Mouse (Mus musculus): ENCODE measurements around the gene Trim43a.
"Not testable (repeated sequence)": the region's sequence is repeated elsewhere in the genome, so short reads cannot be mapped to it uniquely, and the experiment has no call there.

Gene Trim43a

GRCm38 (mm10) chr9:88580591-88580990, at the start of gene Trim43a:
Gene Trim43a, plus strand, starts transcription at chr9:88580891.
- DNase-seq, result not testable (repeated sequence)

- no peak for DNase-seq
Measured at GRCm38 (mm10) chr9:88534093-88534492, 46.6 kb upstream of the Trim43a start.

DNA sequence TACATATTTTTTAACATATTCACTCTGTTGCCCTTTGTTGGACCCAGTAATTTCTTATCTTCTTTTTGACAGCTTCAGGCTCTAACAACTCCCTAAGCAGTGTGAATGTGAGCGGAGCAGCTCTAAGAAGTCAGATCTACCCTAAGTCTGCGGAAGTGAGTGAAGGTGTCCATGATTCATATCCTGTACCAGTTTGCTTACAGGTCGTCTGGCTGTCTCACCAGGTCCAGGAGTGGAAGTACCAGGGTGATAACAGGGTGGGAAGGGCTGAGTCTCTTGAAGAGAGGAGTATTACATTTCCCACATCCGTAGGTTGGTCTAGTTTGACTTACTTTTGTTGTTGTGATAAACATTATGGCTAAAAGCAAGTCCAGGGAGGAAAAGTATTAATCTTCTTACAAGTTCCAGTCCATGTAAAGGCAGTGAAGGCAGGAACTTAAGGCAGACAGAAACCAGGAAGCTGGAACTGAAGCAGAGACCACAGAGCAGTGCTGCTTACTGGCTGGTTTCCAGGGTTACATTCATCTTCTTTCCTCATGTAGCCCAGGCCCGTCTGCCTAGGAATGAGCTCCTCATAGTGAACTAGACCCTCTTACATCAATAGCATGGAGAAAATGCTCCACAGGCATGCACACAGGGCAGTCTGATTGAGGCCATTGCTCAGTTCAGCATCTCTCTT, 41.0 kb upstream of the Trim43a start:
- no peak for DNase-seq

DNA sequence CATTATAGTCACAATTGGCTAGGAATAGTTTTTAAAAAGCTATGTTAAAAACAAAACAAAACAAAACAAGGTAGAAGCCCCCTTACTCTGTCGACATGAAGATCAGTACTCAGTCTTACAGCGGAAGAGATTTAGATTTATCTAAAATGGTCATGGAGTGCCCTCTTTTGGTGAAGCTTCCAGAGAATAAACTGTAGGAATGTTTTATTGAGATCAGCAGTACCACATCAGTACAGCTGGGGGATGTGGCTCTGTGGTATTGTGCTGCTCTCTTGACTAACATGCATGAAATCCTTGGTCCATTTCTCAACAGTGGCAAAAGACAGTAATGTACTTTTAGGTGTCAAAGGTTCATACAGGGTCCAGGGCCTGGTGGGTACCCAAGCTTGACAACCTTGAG, 37.9 kb upstream of the Trim43a start:
- DNase-seq, result peak; percentile 32 to 61

GRCm38 (mm10) chr9:88545534-88545933, 35.2 kb upstream of the Trim43a start:
- peak; percentile 74 for DNase-seq

DNA sequence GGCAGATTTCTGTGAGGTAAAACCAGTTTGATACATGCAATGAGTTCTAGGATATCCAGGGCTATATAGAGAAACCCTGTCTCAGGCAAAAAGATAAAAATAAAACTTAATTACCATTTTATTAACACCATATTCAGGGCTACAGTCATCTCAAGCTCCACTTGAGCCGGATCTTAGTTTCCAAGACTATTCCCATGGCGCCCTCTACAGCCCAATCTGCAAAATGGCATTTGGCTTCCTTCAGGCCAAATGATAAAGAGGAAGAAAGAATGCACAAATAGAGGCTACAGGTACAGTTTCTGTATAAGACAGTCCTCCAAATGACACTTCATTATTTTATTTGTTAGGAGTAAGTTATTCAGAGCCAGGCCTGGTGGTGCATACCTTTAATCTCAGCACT, 34.5 kb upstream of the Trim43a start:
- peak; percentile 76 to 82 for DNase-seq

- no peak for DNase-seq
Measured at GRCm38 (mm10) chr9:88546657-88547056, 34.0 kb upstream of the Trim43a start.

- DNase-seq, result peak; percentile 61 to 66
Measured at GRCm38 (mm10) chr9:88547270-88547669, 33.4 kb upstream of the Trim43a start.

DNA sequence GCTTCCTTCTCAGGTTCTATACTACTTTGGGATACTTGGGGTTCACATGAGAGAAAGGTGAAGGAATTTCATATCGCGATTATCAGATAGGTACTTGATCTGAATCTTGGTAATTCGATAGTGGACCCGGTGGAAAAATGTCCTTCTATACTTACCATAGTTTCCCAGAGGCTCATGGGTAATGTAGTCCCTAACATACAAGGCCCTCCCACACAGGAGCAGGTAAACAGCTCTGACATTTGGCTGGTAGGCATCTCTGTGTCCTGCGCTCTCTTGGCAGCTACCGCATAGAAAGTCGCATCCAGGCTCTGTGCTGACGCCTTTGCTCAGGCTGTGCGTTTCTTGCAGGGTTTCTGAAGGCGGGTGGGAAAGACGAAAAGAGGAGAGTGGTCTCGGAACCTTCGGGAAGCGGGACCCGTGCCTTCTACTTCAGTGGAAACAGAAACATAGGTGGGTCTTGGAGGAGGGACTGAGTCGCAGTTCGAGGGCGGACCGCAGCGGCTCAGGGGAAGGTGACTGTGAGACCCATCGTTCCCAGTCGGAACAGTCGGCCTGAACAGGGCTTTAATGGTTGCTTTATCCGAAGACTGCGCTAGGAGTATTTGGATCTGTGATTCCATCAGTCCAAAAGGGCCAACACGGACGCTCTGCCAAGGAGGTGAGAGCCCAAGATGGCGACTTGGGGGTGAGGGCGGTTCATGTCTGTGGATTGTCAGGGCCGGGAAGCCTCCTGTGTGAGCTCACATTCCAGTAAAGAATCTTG, 32.7 kb upstream of the Trim43a start, which contains the start of gene Zfp949:
Gene Zfp949 (plus strand): TSS at position 170 of the 763 bp plus-strand sequence.
- peak; percentile 82 to 85 for DNase-seq

GRCm38 (mm10) chr9:88548614-88548945, 32.1 kb upstream of the Trim43a start:
- DNase-seq, result no peak

GRCm38 (mm10) chr9:88553071-88553470, 27.6 kb upstream of the Trim43a start:
- DNase-seq, result no peak

GRCm38 (mm10) chr9:88558146-88558545, 22.5 kb upstream of the Trim43a start:
- peak; percentile 61 to 74 for DNase-seq

- not testable (repeated sequence) for DNase-seq
Measured at GRCm38 (mm10) chr9:88561476-88561875, 19.2 kb upstream of the Trim43a start.

DNA sequence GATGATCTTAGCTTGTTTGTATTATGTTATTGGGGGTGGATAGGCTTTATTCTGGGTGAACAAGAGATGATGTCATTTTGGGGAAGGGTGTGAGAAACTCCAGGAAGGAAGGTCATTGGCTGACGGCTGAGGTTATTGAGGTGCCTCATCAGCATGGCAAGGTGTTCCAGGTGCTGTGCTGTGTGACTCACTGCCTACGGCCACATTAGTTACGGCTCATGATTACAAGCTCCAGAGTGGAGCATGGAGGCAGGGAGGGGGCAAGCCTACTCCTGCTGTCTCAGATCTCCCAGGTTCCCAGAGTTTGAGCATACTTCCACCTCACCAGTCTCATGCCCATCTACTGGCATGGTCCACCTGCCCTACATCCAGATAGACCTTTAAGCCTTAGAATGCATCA, 10.2 kb upstream of the Trim43a start:
- DNase-seq, result not testable (repeated sequence)

DNA sequence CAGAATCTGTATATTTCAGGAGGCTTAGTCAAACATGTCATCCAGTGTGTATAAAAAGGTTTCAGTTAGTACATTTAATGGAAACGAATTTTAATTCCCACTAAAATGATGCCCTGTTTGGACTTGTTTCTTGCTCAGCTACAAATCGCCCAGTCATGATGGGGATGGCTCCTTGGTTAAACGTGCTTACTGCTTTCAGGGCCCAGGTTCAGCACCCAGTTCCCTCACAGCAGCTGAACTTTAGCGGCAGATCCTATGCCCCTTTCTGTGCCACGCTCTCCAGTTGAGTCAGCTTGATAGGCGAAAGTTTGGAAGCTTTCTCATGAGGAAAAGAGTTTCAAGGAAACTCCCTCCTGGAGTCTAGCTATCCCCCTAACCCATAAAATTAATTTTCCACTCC, 13.0 kb downstream of the Trim43a start:
- DNase-seq, result not testable (repeated sequence)

GRCm38 (mm10) chr9:88599206-88600162, 18.8 kb downstream of the Trim43a start:
- peak; percentile 100 for DNase-seq

DNA sequence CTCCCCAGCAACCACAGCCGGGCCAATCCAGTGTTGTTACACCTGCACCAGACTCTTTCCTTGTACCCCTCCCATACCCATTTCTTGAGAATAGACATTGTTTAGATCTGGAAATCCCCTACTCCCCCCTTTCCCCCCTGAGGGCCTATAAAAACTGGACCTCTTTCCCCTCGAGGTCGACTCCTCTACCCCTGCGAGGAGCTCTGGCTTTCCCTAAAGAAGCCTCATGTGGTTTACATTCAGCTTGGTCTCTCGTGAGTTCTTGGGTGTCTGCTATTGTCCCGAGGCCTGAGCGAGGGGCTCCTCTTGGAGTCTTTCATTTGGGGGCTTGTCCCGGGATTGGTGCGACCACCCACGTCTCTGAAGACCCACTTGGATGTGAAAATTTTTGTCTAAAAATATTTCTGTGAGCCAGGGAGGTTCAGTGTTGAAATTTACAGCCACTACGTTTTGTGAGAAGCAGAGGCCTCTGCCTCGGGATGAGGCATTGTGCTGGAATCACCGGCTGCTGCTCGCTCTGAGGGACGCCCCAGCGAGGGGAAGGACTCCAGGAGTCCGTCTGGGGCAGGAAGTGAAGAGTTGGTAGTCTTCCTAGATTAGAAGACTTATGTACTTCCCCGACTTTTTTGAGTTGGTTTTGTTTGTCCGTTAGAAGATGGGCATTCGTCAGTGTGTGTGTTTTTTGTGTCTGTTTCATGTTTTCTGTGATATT, 45.3 kb downstream of the Trim43a start:
- not testable (repeated sequence) for DNase-seq

GRCm38 (mm10) chr9:88638125-88638524, 57.4 kb downstream of the Trim43a start:
- DNase-seq, result not testable (repeated sequence)

All from cerebellum, postnatal 10 days (tissue).